10 mouse cellular contexts compared by ENCODE assay signal in the genomic region with DNA sequence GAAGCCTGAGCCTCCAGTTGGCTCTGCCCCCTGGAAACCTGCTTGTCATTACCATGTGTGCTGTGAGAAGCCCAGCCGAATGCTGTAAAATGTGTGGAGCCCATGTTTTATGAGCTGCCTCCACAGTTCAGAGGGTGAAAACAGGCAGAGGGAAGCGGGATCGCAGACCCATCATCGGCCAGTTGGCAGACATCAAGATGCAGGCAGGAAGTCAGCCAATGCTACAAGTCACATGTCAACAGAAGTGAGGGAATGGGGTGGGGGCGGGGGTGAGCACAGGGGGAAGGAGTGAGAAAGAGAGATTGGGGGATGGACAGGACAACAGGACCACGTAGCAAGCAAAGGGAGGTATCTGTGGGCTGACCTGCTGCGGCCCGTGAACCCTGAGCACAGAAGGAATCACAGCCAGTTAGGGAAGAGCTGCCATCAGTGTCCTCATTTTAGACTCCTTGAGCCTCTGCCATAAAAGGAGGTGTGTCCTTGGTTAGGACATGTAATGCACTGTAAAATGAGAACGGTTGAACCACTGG. TPM values are rescaled to one million over a fixed set of nuclear protein-coding genes. Genes with fewer than 3 reads are reported as not detected.
DNase-seq lines count a peak whose midpoint lies in the region; ATAC-seq lines count a peak whose summit lies in the region.
"Had no signal": no experiment of that assay in that cellular context is flagged by ENCODE, and none has a peak within 500 bp of the region (broad histone marks: within the 10 kb centered on the region; RNA-seq: fewer than 3 reads in every experiment).

No protein-coding gene starts in this region.

- no peaks in the 10 kb centered on the region for H3K9me3 ChIP-seq in forebrain, embryonic 10.5 days
- H3K9me3 ChIP-seq in heart, embryonic 15.5 days (replicated peaks): no peaks in the 10 kb centered on the region
- H3K9me3 ChIP-seq in limb, embryonic 12.5 days: no peaks in the 10 kb centered on the region
- H3K9me3 ChIP-seq: neural tube, embryonic 13.5 days had no signal

- peak; percentile 43 for ATAC-seq in heart, embryonic 15.5 days (replicated peaks; ENCODE audit: insufficient number of reproducible peaks, insufficient read depth, low FRiP score, low read depth)
- no peak for ATAC-seq in limb, embryonic 12.5 days (ENCODE audit: insufficient number of reproducible peaks, insufficient read depth, low FRiP score, low TSS enrichment, low read depth)
- ATAC-seq: Patski had no signal

- peaks cover 17% of the 10 kb centered on the region for H3K36me3 ChIP-seq in forebrain, embryonic 10.5 days (replicated peaks)
- no peaks in the 10 kb centered on the region for H3K36me3 ChIP-seq in heart, embryonic 15.5 days
- no peaks in the 10 kb centered on the region for H3K36me3 ChIP-seq in limb, embryonic 12.5 days
- H3K36me3 ChIP-seq: neural tube, embryonic 13.5 days had no signal

- peaks cover 87% of the 10 kb centered on the region for H3K4me1 ChIP-seq in forebrain, embryonic 10.5 days
- H3K4me1 ChIP-seq in heart, embryonic 15.5 days (replicated peaks): peaks cover 70% of the 10 kb centered on the region
- H3K4me1 ChIP-seq in limb, embryonic 12.5 days (replicated peaks): peaks cover 67% of the 10 kb centered on the region

- peak overlapping the region; percentile 31; the same call in 1 of the 2 replicates for H3K4me2 ChIP-seq in heart, embryonic 15.5 days
- H3K4me2 ChIP-seq in limb, embryonic 12.5 days: peak overlapping the region; percentile 39; the same call in 1 of the 2 replicates
- H3K4me2 ChIP-seq: neural tube, embryonic 13.5 days had no signal

- H3K27ac ChIP-seq in forebrain, embryonic 10.5 days: peak overlapping the region; percentile 59
- peak overlapping the region; percentile 90 for H3K27ac ChIP-seq in heart, embryonic 15.5 days
- no peak overlapping the region for H3K27ac ChIP-seq in limb, embryonic 12.5 days
- H3K27ac ChIP-seq: neural tube, embryonic 13.5 days had no signal

- H3K9ac ChIP-seq in heart, embryonic 15.5 days: no peak overlapping the region
- H3K9ac ChIP-seq in limb, embryonic 12.5 days (replicated peaks): no peak overlapping the region
- H3K9ac ChIP-seq: neural tube, embryonic 13.5 days had no signal

- H3K4me3 ChIP-seq in forebrain, embryonic 10.5 days: no peak overlapping the region
- no peak overlapping the region for H3K4me3 ChIP-seq in heart, embryonic 15.5 days
- H3K4me3 ChIP-seq in limb, embryonic 12.5 days (replicated peaks): no peak overlapping the region
- H3K4me3 ChIP-seq: neural tube, embryonic 13.5 days had no signal

- 80% methylated on average over 9 of the region's 9 CpGs for WGBS in forebrain, embryonic 10.5 days
- 27% methylated on average over 9 of the region's 9 CpGs for WGBS in heart, embryonic 15.5 days
- 9% methylated on average over 9 of the region's 9 CpGs for WGBS in limb, embryonic 12.5 days

- no peaks in the 10 kb centered on the region for H3K27me3 ChIP-seq in forebrain, embryonic 10.5 days (ENCODE audit: poor library complexity, severe bottlenecking)
- no peaks in the 10 kb centered on the region for H3K27me3 ChIP-seq in heart, embryonic 15.5 days
- peaks cover 5% of the 10 kb centered on the region for H3K27me3 ChIP-seq in limb, embryonic 12.5 days
- H3K27me3 ChIP-seq: neural tube, embryonic 13.5 days; Patski had no signal

- DNase-seq in cerebellum, adult 11 months: peak; percentile 51
- no peak for DNase-seq in forebrain, embryonic 10.5 days (ENCODE audit: extremely low spot score, low spot score)
- no peak for DNase-seq in right cerebral cortex, postnatal 4 days
- DNase-seq in adrenal gland, adult 2 months: no peak
- no peak for DNase-seq in right cerebral cortex, adult 2 months (ENCODE audit: low spot score in 2 of 2)
- DNase-seq in testis, postnatal 10 days (ENCODE audit: low spot score): no peak

RNA-seq across cellular contexts. Expression of a gene that starts 51.8 kb away (rescaled TPM):
- polyA plus RNA-seq in forebrain, embryonic 10.5 days (2016; fragmentation: Nextera tagmentation; extraction: Ambion mirVana): 38.2 and 38.8 TPM in 2 replicates
- 21.6 and 22.1 TPM in 2 replicates for polyA plus RNA-seq in heart, embryonic 15.5 days (2015; fragmentation: Nextera tagmentation; extraction: Ambion mirVana)
- polyA plus RNA-seq in limb, embryonic 12.5 days (2016; fragmentation: Nextera tagmentation; extraction: Ambion mirVana): 30.9 and 32.9 TPM in 2 replicates
- total RNA-seq in adrenal gland, adult 2 months (2021): 100 to 1,000 TPM; 148 to 210 TPM
- 35.7 and 66.2 TPM in 2 replicates for polyA plus RNA-seq in adrenal gland, adult 2 months (2012; rRNA removed)
